ENCODE assay signal across 8 mouse cellular contexts in genomic region chr2:174851525-174852330, GRCm38 (mm10).
A peak's percentile ranks its signal among the peaks of the same experiment; 100 is the strongest.
DNase-seq lines count a peak whose midpoint lies in the region; ATAC-seq lines count a peak whose summit lies in the region.

No protein-coding gene starts in this region.

- no peaks in the 10 kb centered on the region for H3K36me3 ChIP-seq in limb, embryonic 10.5 days
- H3K36me3 ChIP-seq in midbrain, embryonic 15.5 days (replicated peaks): no peaks in the 10 kb centered on the region

- peaks cover 61% of the 10 kb centered on the region for H3K4me1 ChIP-seq in limb, embryonic 10.5 days
- peaks cover 18% of the 10 kb centered on the region for H3K4me1 ChIP-seq in midbrain, embryonic 15.5 days

- H3K9ac ChIP-seq in midbrain, embryonic 15.5 days: no peak overlapping the region

- H3K4me3 ChIP-seq in limb, embryonic 10.5 days: no peak overlapping the region
- no peak overlapping the region for H3K4me3 ChIP-seq in midbrain, embryonic 15.5 days

- peak; percentile 93 for ATAC-seq in granulocyte monocyte progenitor cell, adult 5-6 weeks (replicated peaks; ENCODE audit: poor library complexity, severe bottlenecking)
- ATAC-seq in midbrain, embryonic 15.5 days (replicated peaks): peak; percentile 63

- WGBS in limb, embryonic 10.5 days: 15% methylated on average over 22 of the region's 22 CpGs
- 15% methylated on average over 22 of the region's 22 CpGs for WGBS in midbrain, embryonic 15.5 days

- peak; percentile 69 to 72 for DNase-seq in adrenal gland, adult 18-20 months (ENCODE audit: low spot score in 2 of 2)
- peak; percentile 91 for DNase-seq in embryo, embryonic 10.5 days (ENCODE audit: low spot score)
- peak; percentile 59 for DNase-seq in kidney, adult 18-20 months
- peak; percentile 94 for DNase-seq in limb, embryonic 10.5 days (ENCODE audit: low spot score)
- peak; percentile 49 to 50 for DNase-seq in spleen, postnatal 36 days (ENCODE audit: low spot score in 2 of 2)
- no peak for DNase-seq in T-cell, adult 2 months (ENCODE audit: low spot score)

- no peaks in the 10 kb centered on the region for H3K9me3 ChIP-seq in limb, embryonic 10.5 days (replicated peaks)
- no peaks in the 10 kb centered on the region for H3K9me3 ChIP-seq in midbrain, embryonic 15.5 days

- H3K27ac ChIP-seq in limb, embryonic 10.5 days: peak overlapping the region; percentile 90
- peak overlapping the region; percentile 12; the same call in 1 of the 2 replicates for H3K27ac ChIP-seq in midbrain, embryonic 15.5 days

- H3K4me2 ChIP-seq in midbrain, embryonic 15.5 days: no peak overlapping the region

- H3K27me3 ChIP-seq in limb, embryonic 10.5 days (ENCODE audit: low read depth, poor library complexity, severe bottlenecking): no peaks in the 10 kb centered on the region
- no peaks in the 10 kb centered on the region for H3K27me3 ChIP-seq in midbrain, embryonic 15.5 days (replicated peaks)
